Mouse (Mus musculus) heart, postnatal 14 days (tissue): ENCODE measurements around the gene Znrf1. TPM values are rescaled to one million over a fixed set of nuclear protein-coding genes. Genes with fewer than 3 reads are reported as not detected.
"Not testable (repeated sequence)": the region's sequence is repeated elsewhere in the genome, so short reads cannot be mapped to it uniquely, and the experiment has no call there.

Experiments
- DNase-seq, 2 experiments: peaks; one replicate each; pipeline ENCODE4 v3.0.0; 2021 to 2022
- intact Hi-C: fragments of 180-260 bp; cut with DNase I; formaldehyde crosslinking; loops from one replicate; pipeline ENCODE4 v1.15.1; 2025
- total RNA-seq, 2 experiments: library from RNA; stranded (reverse); gene quantifications; 2 replicates each; pipeline ENCODE4 v1.2.3; 2021

Znrf1 gene
- total RNA-seq, 2 experiments from 2014 or later: 62.6 to 72.6 TPM

DNA sequence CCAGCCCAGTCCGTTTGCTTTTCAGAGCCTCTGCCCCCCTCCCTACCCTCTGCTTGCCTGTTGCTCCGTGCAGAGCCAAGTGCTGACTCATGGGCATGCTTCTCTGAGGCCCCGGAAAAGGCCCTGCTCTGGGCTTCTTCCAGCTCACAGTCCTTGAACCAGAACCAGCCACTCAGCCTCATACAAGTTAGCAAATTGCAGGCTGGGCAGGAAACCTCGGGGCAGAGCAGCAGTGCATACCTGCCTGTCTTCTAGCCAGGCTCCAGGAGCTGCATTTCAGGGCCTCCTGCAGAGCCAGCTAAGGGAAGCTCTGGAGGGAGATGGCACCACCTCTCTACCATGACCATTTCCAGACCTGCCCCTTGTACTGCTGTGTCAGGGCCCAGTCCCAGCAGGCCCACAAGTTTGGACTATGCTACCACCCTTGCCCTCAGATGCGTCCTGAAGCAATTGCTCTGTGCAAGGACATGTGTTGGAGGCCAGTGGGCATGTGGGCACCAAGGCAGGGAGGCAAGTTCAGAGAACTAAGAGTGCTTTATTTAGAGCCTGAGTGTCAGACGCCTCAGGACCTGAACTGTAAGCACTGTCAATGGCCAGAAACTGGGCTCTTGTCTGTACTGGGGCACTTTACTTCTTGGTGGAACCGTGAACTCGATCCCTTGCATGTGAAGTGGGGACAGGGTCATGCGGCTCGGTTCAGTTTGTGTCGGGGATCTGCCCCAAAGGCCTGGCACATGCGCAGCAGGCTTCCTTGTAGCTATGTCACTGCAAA, 88.4 kb downstream of the Znrf1 start:
- DNase-seq: peak; percentile 62 to 74
- intact Hi-C loops: loop anchor here (2.0 kb wide), 1 partner anchor 39 kb away; no protein-coding TSS in a partner anchor

DNA sequence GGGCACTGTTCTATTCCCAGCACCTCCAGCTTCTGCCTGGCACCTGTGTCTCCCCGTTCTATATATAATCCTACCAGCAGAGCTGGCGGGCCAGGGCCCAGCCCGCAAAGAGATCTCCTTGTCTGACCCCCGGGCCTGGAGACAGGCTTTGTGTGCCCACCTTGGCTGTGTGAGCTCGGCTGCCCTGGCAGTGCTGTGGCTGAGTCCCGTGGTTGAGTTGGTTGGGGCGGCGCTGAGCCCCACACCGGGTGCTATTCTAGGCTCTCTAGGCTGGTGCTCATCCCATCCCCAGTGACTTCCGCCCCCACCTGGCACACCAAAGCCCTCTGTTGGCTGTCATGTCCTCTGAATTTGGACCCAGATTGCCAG, 88.9 kb downstream of the Znrf1 start:
- DNase-seq: peak; percentile 66 to 67
- intact Hi-C loops: loop anchor here (2.0 to 5.0 kb wide), 2 partner anchors 38 to 158 kb away; no protein-coding TSS in a partner anchor

DNA sequence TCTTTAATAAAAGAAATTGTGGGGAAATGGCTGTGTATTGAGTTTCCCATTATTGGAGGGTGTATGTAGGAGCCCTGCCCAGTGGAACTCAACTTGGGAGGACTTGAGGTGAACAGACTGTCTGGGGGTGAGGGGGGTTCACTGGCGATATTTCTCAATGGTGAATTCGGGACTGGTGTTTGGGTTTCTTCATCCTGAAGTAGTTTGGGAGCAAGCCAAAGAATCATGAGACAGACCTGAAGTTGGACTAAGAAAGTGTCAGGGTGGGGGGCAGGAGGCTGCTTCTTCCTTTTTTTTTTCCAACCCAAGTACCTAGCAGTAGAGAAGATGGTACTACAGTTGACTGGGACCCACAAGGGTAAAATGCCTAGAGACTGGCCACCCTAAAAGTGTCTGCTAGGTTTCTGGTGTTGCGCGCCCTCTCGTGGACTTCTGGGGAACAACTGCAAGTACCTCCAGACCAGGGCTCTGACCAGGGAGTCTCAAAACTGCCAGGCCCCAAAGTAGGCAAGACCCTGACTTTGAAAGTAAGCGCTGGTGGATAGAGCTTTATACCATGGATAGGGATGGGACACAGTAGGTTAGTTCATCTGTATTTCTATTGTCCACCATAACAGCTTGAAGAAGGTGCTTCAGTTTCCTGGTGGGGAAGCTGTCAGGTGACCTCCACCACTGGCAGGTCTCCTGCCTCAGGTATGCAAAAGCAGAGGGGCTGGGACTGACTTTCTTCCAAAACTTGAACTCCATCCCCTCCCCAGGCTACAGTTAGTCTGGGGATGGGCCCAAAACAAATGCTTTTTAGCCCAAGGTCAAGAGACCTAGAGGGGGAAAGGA, 90.0 kb downstream of the Znrf1 start:
- DNase-seq: peak; percentile 82 to 85
- intact Hi-C loops: loop anchor here (1.0 to 5.0 kb wide), 3 partner anchors 37 to 159 kb away; partner anchors contain the start of gene Znrf1

DNA sequence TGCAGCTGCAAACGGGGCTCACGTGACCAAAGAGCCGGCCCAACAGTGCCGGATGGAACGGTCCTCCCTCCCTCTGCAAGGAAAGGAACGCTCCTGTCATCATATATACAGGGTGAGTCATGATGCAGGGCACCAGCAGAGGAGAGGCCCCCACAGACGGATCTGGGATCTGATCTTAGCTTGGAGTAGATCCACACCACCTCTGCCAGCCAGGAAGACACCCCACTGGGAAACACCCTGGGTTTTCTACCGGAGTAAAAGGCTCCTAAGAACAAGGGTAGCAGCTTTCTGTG, 90.6 kb downstream of the Znrf1 start:
- intact Hi-C loops: loop anchor here (1.0 to 5.0 kb wide), 2 partner anchors 90 to 159 kb away; partner anchors contain the start of gene Znrf1
- no peak for DNase-seq

DNA sequence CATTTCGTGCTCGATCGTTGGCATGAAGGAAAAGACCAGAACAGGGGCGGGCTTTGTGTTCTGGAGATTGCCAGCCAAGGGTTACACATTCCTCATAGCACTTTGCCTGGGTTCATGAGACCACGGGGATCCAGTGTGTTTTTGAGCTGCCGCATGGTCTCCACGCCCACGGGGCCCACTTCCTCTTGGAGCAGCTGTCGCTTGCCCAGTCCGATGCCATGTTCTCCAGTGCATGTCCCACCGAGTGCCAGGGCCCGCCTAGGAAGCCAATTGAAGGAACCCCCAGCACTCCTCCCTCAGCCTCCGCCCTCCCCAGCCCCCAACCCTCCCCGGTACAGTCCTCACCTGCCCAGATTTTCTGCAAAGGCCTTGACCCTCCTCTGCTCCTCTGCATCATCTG, 91.0 kb downstream of the Znrf1 start:
- intact Hi-C loops: loop anchor here (1.0 to 5.0 kb wide), 3 partner anchors 14 to 160 kb away; partner anchors contain the start of gene Znrf1
- no peak for DNase-seq

DNA sequence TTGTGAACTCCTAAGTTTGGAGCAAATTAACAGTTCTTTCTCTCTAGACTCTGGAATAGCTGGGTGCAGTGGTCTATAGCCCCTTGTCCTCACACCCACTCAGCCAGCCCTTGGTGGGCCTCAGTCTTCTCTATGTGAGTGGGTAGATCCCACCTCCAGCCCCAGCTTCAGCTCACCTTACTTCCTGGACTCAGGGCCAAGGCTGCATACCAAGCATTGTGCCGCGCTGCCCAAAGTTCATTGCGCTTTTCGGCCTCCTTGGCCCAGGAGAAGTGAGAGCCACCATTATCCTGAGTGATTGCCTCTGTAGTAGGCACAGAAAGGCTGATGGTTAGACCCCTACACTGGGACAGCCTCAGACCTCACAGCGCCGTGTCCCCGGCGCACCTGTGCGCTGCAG, 92.0 kb downstream of the Znrf1 start:
- DNase-seq: no peak
- intact Hi-C loops: loop anchor here (1.0 to 5.0 kb wide), 2 partner anchors 13 to 161 kb away; no protein-coding TSS in a partner anchor

DNA sequence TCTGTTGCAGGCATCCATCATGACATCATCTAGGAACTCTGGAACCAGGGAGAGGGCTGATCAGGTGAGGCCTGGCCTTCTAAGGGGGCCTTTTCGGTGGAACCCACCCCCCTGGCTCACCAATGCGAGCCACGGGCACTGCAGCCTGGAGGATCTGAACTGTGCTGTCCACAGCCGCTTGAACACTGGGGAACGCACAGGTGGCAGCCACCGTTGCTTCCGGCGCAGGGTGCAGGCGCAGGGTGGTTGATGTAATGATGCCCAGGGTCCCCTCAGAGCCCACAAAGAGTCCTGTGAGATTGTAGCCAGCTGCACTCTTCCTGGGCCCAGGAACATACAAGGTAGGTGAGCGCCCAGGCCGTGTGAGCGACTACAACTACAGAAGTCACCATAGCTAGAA, 92.5 kb downstream of the Znrf1 start:
- intact Hi-C loops: loop anchor here (5.0 kb wide), 1 partner anchor 161 kb away; no protein-coding TSS in a partner anchor
- no peak for DNase-seq

DNA sequence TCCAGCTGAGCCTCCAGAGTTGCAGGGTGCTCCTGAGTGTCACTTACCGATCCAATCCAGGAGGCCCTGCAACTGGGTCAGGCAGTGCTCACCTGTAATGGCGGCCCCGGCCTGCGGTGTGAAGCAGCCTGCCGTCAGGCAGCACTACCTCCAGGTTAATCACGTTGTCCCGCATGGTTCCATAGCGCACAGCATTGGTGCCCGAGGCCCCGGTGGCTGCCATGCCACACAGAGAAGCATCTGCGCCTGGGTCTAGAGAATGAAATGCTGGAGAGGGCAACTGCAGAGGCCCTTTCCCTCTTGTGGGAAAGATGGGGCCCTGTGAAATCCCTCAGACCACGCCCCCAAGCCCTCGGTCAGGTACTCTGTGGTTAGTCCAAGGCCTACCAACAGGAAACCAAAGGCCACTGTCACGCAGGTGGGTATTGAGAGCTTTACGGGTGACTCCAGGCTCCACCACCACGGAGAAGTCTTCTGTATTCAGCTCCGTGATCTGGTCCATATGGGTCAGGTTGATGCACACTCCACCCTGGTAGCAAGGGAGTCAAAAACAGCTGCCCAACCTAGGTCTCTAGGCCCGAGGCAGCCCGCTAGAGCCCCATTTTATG, 93.1 kb downstream of the Znrf1 start:
- intact Hi-C loops: loop anchor here (5.0 kb wide), 1 partner anchor 162 kb away; no protein-coding TSS in a partner anchor
- no peak for DNase-seq

DNA sequence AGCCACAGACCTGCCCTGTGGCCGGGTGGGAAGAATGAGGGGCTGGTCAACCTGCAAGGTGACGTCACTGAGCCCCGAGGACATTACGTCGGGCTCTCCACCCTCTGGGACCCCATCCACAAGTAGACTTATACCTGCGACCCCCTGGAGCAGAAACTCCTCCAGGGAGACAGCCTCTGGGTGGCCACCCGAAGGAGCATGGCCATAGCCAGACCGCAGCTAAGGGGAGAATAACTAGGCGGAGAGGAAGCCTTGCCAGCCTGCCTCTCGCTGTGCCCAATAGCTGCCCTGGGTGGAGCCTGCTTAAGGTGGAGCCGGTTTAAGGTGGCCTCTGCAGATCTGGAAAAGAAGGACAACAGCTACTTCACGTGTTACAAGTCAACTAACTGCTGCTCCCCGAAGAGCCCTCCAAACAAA, 94.2 kb downstream of the Znrf1 start, which contains the start of gene Ldhd:
Gene Ldhd, minus strand, starts transcription at position 270 of the 417 bp plus-strand sequence.
- DNase-seq: peak; percentile 48 to 67
- intact Hi-C loops: no loop called here

DNA sequence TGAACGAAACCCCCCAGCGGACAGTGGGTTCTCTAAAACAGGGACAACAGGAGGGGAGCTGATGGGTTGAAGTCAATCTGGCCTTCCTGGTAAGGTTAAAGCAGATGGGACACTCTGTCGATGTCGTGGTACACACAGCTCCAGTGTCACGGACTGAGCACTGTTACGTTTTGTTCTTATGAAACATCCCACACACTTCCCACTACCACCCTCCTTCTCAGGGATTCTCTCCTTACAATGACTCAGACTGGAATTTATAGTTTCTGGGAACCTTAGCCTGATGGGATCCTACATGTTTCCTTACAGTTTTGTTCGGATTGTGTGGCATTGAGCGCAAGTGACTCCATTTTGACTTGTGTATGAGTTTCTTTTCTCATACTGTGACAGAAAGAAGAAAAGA, 95.7 kb downstream of the Znrf1 start:
- DNase-seq: no peak
- intact Hi-C loops: no loop called here

DNA sequence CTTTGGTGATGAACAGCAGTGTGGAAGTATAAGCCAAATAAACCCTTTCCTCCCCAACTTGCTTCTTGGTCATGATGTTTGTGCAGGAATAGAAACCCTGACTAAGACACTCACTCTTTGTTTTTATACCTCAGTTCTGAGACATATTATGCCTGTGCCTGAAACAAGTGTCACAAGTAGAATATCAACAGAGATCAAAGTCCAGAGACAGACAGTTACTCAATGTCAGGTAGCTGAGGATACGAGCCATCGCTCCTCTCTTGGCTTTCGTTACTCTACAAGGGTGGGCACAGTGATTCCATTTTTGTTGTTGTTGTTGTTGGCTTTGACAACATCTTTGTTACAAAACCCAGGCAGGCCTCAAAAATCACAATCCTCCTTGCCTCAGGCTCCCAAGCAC, 97.1 kb downstream of the Znrf1 start:
- DNase-seq: no peak
- intact Hi-C loops: no loop called here

DNA sequence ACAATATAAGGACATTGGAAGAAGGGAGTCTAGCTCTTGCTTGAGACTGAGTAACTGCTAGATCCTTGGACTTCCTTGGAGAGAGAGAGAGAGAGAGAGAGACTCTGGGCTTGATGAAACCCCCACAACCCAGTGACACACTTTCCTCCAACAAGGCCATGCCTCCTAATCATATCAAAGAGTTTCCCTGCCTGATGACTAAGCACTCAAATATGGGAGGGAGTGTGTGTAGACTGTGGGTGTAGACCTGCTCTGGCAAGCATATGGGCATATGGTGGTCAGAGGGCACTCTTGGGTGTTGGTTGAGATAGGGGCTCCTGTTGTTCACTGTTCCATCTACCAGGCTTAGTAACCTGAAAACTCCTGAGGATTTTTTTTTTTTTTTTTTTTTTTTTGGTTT, 102.2 kb downstream of the Znrf1 start:
- intact Hi-C loops: no loop called here

DNA sequence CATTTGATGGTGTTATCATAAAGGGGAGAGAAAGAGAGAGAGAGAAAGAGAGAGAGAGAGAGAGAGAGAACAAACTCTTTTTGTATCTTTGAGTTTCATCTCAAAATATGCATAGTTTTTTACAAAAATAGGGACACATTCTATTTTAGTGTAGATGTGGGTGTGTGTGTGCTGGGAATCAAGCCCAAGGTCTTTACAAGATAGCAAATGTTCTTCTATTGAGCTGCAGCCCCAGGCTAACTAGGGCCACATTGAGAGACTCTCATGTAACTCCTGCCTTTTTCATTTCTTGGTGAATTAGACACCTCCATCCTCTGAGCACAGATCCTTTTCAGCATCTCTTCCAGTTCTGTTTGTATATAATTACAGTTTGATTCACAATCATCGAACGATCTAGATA, 105.2 kb downstream of the Znrf1 start:
- intact Hi-C loops: loop anchor here (1.0 kb wide), 1 partner anchor 14 kb away; no protein-coding TSS in a partner anchor

More for the DNA sequence above, 102.2 kb downstream of the Znrf1 start:
- no peak for DNase-seq

DNA sequence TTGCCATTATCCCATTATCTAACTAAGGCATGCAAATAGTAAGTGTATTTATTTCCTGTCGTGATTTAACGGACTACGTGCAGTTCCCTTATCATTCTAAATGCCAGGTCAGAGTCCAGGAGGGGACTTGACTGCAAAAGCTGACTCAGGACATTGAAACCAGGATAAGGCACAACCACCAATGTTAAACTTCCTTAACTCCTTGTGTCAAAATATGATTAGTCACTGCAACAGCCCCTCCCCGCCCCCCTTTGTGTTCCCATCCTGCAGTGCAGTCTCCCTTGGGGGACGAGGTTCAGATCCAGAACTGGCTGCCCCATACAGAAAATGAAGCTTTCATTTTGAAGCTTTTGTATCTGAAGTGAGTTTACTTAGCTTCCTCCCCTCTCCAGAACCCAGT, 106.6 kb downstream of the Znrf1 start:
- peak; percentile 34 to 42 for DNase-seq
- intact Hi-C loops: no loop called here

More for the DNA sequence above, 105.2 kb downstream of the Znrf1 start:
- DNase-seq: no peak

DNA sequence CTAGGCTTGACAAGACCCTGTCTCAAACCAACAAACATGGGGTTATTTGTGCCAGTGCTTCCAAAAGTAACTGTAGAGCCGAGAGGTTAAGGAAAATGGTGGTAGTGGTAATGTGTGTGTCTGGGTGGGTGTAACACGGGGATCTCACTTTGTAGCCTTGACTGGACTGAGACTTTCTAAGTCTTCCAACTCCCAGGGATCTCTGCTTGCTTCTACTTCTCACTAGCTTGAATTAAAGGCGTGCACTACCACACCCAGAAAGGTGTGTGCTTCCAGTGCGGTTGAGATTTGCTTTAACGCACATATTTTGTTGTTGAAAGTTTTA, 107.0 kb downstream of the Znrf1 start:
- no peak for DNase-seq
- intact Hi-C loops: no loop called here

DNA sequence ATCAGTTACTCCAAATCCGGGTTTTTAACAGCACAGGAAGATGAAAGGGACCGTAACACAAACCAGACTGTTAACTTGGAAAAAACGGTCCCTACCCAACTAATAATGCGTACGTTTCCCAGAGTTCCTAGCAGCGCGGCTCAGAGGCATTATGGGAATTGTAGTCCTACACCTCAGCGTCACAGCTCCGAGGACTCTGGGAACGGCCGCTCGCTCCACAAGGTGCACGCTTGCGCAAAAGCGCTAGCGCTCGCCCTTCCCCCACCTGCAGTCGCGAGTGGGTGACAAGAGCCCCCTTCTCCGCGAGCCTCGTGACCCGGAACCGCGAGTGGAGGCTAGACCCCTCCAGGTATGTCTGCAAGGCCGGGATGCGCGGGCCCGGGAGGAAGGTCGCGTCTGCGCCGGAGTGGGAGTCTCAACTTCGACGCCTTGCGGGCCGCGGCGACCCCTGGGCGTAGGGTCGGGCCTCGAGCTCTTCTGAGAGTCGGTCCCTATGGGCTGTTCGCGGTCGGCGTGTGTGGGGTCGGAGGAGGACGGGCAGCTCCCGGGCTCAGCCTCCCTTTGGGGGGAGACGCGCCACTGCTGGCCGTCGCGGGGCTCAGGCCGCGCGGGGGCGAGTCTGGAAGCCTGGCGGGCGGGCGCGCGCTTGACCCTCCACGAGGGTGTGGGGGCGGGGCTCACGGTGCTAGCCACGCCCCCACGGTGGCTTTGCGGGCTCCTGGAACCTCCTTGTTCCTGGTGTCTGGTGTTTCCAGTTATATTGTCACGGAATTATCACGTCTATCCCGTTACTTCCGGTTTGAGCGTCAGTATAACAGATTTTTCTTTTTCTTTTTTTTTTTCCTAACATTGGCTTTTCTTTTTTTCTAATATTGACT, 107.6 kb downstream of the Znrf1 start, which contains the start of gene Zfp1:
Gene Zfp1, plus strand, starts transcription at position 138 of the 878 bp plus-strand sequence.
- DNase-seq: peak; percentile 90 to 93
- intact Hi-C loops: loop anchor here (1.0 kb wide), 1 partner anchor 18 kb away; no protein-coding TSS in a partner anchor

DNA sequence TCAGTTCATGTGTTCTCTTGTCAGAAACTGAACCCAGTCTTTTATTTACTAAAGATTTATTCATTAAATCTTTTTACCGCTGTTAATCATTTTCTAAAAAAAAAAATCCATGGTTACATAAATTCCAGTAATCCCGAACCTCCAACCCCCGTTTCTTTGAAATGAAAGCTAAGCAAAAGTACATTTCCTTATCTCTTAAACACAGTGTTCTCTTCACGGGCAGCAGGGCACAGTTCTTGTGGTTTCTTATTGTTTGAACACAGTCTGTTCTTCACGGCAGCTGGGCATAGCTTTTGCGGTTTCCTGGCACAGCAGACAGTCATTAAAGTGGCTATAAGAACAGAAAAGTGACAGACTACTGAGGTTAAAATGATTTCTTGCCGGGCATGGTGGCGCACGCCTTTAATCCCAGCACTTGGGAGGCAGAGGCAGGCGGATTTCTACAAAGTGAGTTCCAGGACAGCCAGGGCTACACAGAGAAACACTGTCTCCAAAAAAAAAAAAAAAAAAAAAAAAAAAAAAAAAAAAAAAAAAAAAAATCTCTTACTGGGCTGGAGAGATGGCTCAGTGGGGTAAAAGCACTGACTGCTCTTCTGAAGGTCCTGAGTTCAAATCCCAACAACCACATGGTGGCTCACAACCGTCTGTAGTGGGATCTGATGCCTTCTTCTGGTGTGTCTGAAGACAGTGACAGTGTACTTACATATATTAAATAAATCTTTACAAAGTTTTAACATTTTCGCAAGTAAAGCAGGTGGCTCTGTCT, 108.6 kb downstream of the Znrf1 start:
- not testable (repeated sequence) for DNase-seq
- intact Hi-C loops: loop anchor here (1.0 kb wide), 1 partner anchor 17 kb away; no protein-coding TSS in a partner anchor

DNA sequence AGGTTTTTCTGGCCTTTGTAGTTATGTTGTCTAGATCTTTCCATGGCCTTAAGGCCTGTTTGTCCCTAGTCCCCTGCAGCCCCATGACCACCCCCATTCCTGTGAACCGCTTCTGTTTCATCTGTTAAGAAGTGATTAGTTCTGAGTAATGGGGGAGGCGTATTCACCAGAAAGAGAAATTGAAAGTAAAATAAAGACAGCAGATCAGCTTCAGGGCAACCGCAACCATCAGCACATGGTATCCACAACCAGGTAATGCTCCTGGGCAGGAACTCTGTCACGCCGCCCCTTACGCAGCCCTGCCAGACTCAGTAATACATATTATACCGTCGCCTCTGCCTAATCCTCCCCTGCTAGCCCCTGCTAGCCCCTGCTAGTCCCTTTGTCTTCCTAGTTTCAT, 109.8 kb downstream of the Znrf1 start:
- intact Hi-C loops: no loop called here

DNA sequence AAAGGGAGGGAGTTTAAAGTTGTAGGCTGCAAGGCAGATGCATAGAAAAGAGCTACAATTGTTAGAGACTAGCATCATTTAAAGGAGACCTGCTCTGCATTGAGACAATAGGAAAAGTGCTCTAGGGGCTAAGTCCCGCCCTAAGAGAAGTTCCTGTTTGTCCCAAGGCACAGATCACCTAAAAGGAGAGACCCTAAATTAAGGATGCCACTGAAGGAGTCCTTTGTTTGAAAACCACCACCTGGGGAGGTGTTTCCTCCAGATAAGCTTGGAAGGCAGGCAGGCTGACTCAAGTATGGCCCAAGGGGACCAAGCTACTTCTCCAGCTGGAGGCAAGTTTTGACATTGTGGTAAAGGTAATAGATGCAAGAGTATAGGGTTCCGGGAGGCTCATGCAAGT, 112.9 kb downstream of the Znrf1 start:
- DNase-seq: no peak
- intact Hi-C loops: no loop called here

More for the DNA sequence above, 109.8 kb downstream of the Znrf1 start:
- no peak for DNase-seq
